Mouse (Mus musculus) macrophage (primary cell): Measurements from ENCODE around the gene Slc1a3. TPM values are rescaled to one million over a fixed set of nuclear protein-coding genes. Genes with fewer than 3 reads are reported as not detected.

Experiments used
- H3K27ac ChIP-seq: fragments of 350-480 bp; formaldehyde crosslinking; 2 replicates; pipeline ENCODE4 v1.9.0; 2021
- H3K36me3 ChIP-seq: fragments of 350-480 bp; formaldehyde crosslinking; 2 replicates; pipeline ENCODE4 v1.9.0; 2021; ENCODE audit errors: inconsistent target
- H3K4me3 ChIP-seq: fragments of 350-480 bp; formaldehyde crosslinking; 2 replicates; pipeline ENCODE4 v1.9.0; 2021; ENCODE audit errors: inconsistent target
- H3K79me2 ChIP-seq: fragments of 350-480 bp; formaldehyde crosslinking; 2 replicates; pipeline ENCODE4 v1.9.0; 2021; ENCODE audit errors: inconsistent target
- WGBS: methylation state at CpG from one replicate; pipeline ENCODE4 v1.1.7; 2026; ENCODE audit warnings: inconsistent platforms; ENCODE audit not compliant: missing documents; 5-methylcytosine and 5-hydroxymethylcytosine counted together
- polyA plus RNA-seq: library from polyadenylated mRNA; stranded (reverse); fragments of 250-400 nt; gene quantifications from 3 replicates; pipeline ENCODE4 v1.2.4, GENCODE M21; 2018; ENCODE audit warnings: inconsistent platforms

Gene Slc1a3
- polyA plus RNA-seq, 1 experiment from 2014 or later: 0.22 TPM

DNA sequence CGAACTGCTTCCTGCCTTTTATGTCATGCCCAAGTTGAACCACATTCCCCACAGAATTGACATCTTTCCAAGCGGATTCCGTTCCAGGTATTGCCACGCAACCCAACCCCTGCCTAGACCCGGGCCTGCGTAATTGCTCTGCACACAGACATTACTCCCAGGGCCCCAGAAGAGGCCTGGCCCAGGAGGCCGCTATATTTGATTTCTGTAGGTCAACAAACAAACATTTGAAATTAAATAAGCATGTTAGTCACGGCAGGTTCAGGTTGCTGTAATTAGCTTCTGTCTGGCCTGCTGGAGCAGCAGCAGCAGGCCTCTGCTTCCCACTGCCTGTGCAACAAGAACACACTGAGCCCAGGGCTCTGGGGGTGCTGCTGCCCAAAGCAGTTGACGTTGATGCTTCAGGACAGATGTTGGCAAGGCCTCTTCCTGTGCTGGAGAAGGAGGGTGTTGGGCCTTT is 123.7 kb downstream of the Slc1a3 start:
- no peaks in the 10 kb centered on the region for H3K36me3 ChIP-seq
- H3K79me2 ChIP-seq: no peaks in the 10 kb centered on the region
- H3K4me3 ChIP-seq: no peak overlapping the region
- H3K27ac ChIP-seq: no peak overlapping the region
- WGBS: 93% methylated on average over 9 of the region's 9 CpGs

Other genes starting within 250 kb of the Slc1a3 start
- gene Gm2310, start 190.8 kb downstream of the Slc1a3 start, polyA plus RNA-seq: not detected in 3 replicates